Comparison of ENCODE assay signal across 15 mouse cellular contexts in the genomic region with DNA sequence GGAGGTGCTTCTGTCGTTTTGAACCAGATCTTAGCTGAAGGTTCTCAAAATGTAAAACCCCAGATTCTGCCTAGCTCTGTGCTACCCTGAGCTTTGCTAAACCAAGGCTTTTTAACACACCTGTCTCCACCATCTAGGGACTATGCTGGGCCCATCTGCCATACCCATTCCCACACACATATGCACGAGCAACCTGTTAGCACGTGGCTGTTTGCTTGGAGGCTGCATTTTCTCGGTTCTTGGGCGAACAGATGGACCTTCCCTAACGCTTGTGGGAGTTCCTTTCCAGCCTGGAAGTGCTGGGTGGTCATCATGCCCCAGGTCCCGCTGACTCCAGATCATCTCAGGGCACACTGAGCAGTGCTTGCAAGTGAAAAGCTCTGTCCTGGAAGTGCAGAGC. TPM values are rescaled to one million over a fixed set of nuclear protein-coding genes. Genes with fewer than 3 reads are reported as not detected.
DNase-seq lines count a peak whose midpoint lies in the region; ATAC-seq and TF ChIP-seq lines count a peak whose summit lies in the region.
"Had no signal": no experiment of that assay in that cellular context is flagged by ENCODE, and none has a peak within 500 bp of the region (broad histone marks: within the 10 kb centered on the region; RNA-seq: fewer than 3 reads in every experiment).

No protein-coding gene starts in this region.

- ATAC-seq in midbrain, postnatal 0 days (ENCODE audit: low FRiP score) = no peak
- ATAC-seq in midbrain, embryonic 14.5 days (ENCODE audit: low FRiP score, low TSS enrichment) = no peak
- ATAC-seq in neural tube, embryonic 15.5 days (ENCODE audit: low FRiP score) = no peak

- H3K9ac ChIP-seq in midbrain, postnatal 0 days (replicated peaks; ENCODE audit: low read length, poor library complexity, severe bottlenecking) = no peak overlapping the region
- no peak overlapping the region for H3K9ac ChIP-seq in midbrain, embryonic 14.5 days (replicated peaks; ENCODE audit: low read length)
- H3K9ac ChIP-seq in neural tube, embryonic 15.5 days (replicated peaks) = no peak overlapping the region
- H3K9ac ChIP-seq: heart, embryonic 12.5 days; hindbrain, embryonic 12.5 days had no signal

- no peak for DNase-seq in heart, embryonic 10.5 days (ENCODE audit: low spot score)
- DNase-seq in heart, postnatal 25 days (ENCODE audit: low spot score) = no peak
- no peak for DNase-seq in midbrain, postnatal 0 days (ENCODE audit: low spot score)
- DNase-seq in midbrain, embryonic 14.5 days = no peak
- peak; percentile 72 to 74 for DNase-seq in left cerebral cortex, postnatal 14 days (ENCODE audit: low spot score in 2 of 2)
- DNase-seq in gastrocnemius, postnatal 4 days (ENCODE audit: low spot score in 2 of 2) = no peak
- DNase-seq in kidney, postnatal 25 days = no peak
- DNase-seq: adrenal gland, postnatal 25 days; gastrocnemius, adult 2 months; kidney, adult 8-10 months; lung, postnatal 4 days had no signal

- H3K9me3 ChIP-seq in heart, embryonic 10.5 days = no peaks in the 10 kb centered on the region
- H3K9me3 ChIP-seq in midbrain, postnatal 0 days (ENCODE audit: low read length) = no peaks in the 10 kb centered on the region
- no peaks in the 10 kb centered on the region for H3K9me3 ChIP-seq in midbrain, embryonic 14.5 days (ENCODE audit: control insufficient read depth, low read length)
- H3K9me3 ChIP-seq in neural tube, embryonic 15.5 days (replicated peaks) = no peaks in the 10 kb centered on the region
- H3K9me3 ChIP-seq: heart, embryonic 12.5 days; hindbrain, embryonic 12.5 days had no signal

- no peak overlapping the region for H3K4me2 ChIP-seq in midbrain, postnatal 0 days (ENCODE audit: low read depth, low read length, poor library complexity, severe bottlenecking)
- H3K4me2 ChIP-seq in midbrain, embryonic 14.5 days (ENCODE audit: low read length) = no peak overlapping the region
- no peak overlapping the region for H3K4me2 ChIP-seq in neural tube, embryonic 15.5 days
- H3K4me2 ChIP-seq: heart, embryonic 12.5 days; hindbrain, embryonic 12.5 days had no signal

- no peaks in the 10 kb centered on the region for H3K27me3 ChIP-seq in heart, embryonic 10.5 days (ENCODE audit: insufficient read depth, poor library complexity, severe bottlenecking)
- no peaks in the 10 kb centered on the region for H3K27me3 ChIP-seq in midbrain, postnatal 0 days (ENCODE audit: insufficient read depth, low read length)
- no peaks in the 10 kb centered on the region for H3K27me3 ChIP-seq in midbrain, embryonic 14.5 days (ENCODE audit: control insufficient read depth, insufficient read depth, low read length)
- H3K27me3 ChIP-seq in neural tube, embryonic 15.5 days (replicated peaks) = no peaks in the 10 kb centered on the region
- H3K27me3 ChIP-seq: heart, embryonic 12.5 days; hindbrain, embryonic 12.5 days had no signal

- H3K4me1 ChIP-seq in heart, embryonic 10.5 days = peaks cover 38% of the 10 kb centered on the region
- no peaks in the 10 kb centered on the region; the same call in 1 of the 2 replicates for H3K4me1 ChIP-seq in midbrain, postnatal 0 days (ENCODE audit: insufficient read depth, low read length)
- H3K4me1 ChIP-seq in midbrain, embryonic 14.5 days (ENCODE audit: control insufficient read depth, insufficient read depth, low read length) = peaks cover 8% of the 10 kb centered on the region; the same call in 1 of the 2 replicates
- H3K4me1 ChIP-seq in neural tube, embryonic 15.5 days = peaks cover 14% of the 10 kb centered on the region

- WGBS in heart, embryonic 10.5 days = 88% methylated on average over 7 of the region's 7 CpGs
- 81% methylated on average over 7 of the region's 7 CpGs for WGBS in midbrain, postnatal 0 days
- 83% methylated on average over 7 of the region's 7 CpGs for WGBS in midbrain, embryonic 14.5 days
- WGBS in neural tube, embryonic 15.5 days = 73% methylated on average over 7 of the region's 7 CpGs

- H3K36me3 ChIP-seq in heart, embryonic 10.5 days = peaks cover 16% of the 10 kb centered on the region
- H3K36me3 ChIP-seq in midbrain, postnatal 0 days (ENCODE audit: insufficient read depth, low read length) = no peaks in the 10 kb centered on the region
- no peaks in the 10 kb centered on the region for H3K36me3 ChIP-seq in midbrain, embryonic 14.5 days (ENCODE audit: control insufficient read depth, insufficient read depth, low read length)
- no peaks in the 10 kb centered on the region for H3K36me3 ChIP-seq in neural tube, embryonic 15.5 days

- no peak for TF ChIP-seq CTCF in midbrain, postnatal 0 days (IDR thresholded peaks at IDR 0.05)

- 0 out of 2 replicates have a peak overlapping the region, but pooled peaks have one; percentile 57 for H3K27ac ChIP-seq in heart, embryonic 10.5 days
- peak overlapping the region; percentile 18; the same call in 1 of the 2 replicates for H3K27ac ChIP-seq in midbrain, postnatal 0 days (ENCODE audit: low read depth, low read length)
- no peak overlapping the region for H3K27ac ChIP-seq in midbrain, embryonic 14.5 days (replicated peaks; ENCODE audit: low read depth, low read length)
- no peak overlapping the region for H3K27ac ChIP-seq in neural tube, embryonic 15.5 days (replicated peaks)

- no peak overlapping the region for H3K4me3 ChIP-seq in heart, embryonic 10.5 days
- H3K4me3 ChIP-seq in midbrain, postnatal 0 days (ENCODE audit: low read depth, low read length) = no peak overlapping the region
- no peak overlapping the region for H3K4me3 ChIP-seq in midbrain, embryonic 14.5 days (replicated peaks; ENCODE audit: low read depth, low read length)
- no peak overlapping the region for H3K4me3 ChIP-seq in neural tube, embryonic 15.5 days (replicated peaks)
- H3K4me3 ChIP-seq: gastrocnemius, adult 2 months; heart, embryonic 12.5 days; hindbrain, embryonic 12.5 days had no signal

- intact Hi-C loops in heart, postnatal 25 days (cut with DNase I) = no loop called here
- intact Hi-C loops in left cerebral cortex, postnatal 14 days (cut with DNase I) = no loop called here

RNA-seq across cellular contexts. Expression of a gene that starts 46.4 kb away (rescaled TPM):
- 36.8 and 43.1 TPM in 2 replicates for polyA plus RNA-seq in heart, embryonic 10.5 days (2016; fragmentation: Nextera tagmentation; extraction: Ambion mirVana)
- total RNA-seq in heart, postnatal 25 days (2021) = 10 to 100 TPM; 31.7 to 34.3 TPM
- 27.3 and 27.6 TPM in 2 replicates for total RNA-seq in midbrain, postnatal 0 days (2014; rRNA removed)
- 19.8 and 23.0 TPM in 2 replicates for polyA plus RNA-seq in midbrain, postnatal 0 days (2015; fragmentation: Nextera tagmentation; extraction: Ambion mirVana)
- polyA plus RNA-seq in midbrain, embryonic 14.5 days (2014; fragmentation: Nextera tagmentation; extraction: Ambion mirVana) = 19.5 and 20.8 TPM in 2 replicates
- 10 to 100 TPM; 22.1 to 23.4 TPM for total RNA-seq in left cerebral cortex, postnatal 14 days (2021)
- total RNA-seq in gastrocnemius, postnatal 4 days (2021) = 10 to 100 TPM; 16.1 to 18.8 TPM
- polyA plus RNA-seq in neural tube, embryonic 15.5 days (2015; fragmentation: Nextera tagmentation; extraction: Ambion mirVana) = 26.2 and 26.9 TPM in 2 replicates

RNA-seq across cellular contexts. Expression of a gene that starts 54.8 kb away (rescaled TPM):
- polyA plus RNA-seq in heart, embryonic 10.5 days (2016; fragmentation: Nextera tagmentation; extraction: Ambion mirVana) = 2.0 and 3.6 TPM in 2 replicates
- total RNA-seq in heart, postnatal 25 days (2021) = under 1 TPM; 0.25 to 0.75 TPM
- total RNA-seq in midbrain, postnatal 0 days (2014; rRNA removed) = 21.5 and 31.0 TPM in 2 replicates
- polyA plus RNA-seq in midbrain, postnatal 0 days (2015; fragmentation: Nextera tagmentation; extraction: Ambion mirVana) = 16.3 and 19.9 TPM in 2 replicates
- polyA plus RNA-seq in midbrain, embryonic 14.5 days (2014; fragmentation: Nextera tagmentation; extraction: Ambion mirVana) = 8.0 and 13.5 TPM in 2 replicates
- total RNA-seq in left cerebral cortex, postnatal 14 days (2021) = 10 to 100 TPM; 62.2 to 70.1 TPM
- 10 to 100 TPM; 26.9 to 33.7 TPM for total RNA-seq in gastrocnemius, postnatal 4 days (2021)
- polyA plus RNA-seq in neural tube, embryonic 15.5 days (2015; fragmentation: Nextera tagmentation; extraction: Ambion mirVana) = 16.0 and 16.9 TPM in 2 replicates
- total RNA-seq: neutrophil, adult 5-6 weeks had no signal

Comparison
In these comparisons a context has a peak if more than half of its experiments do, and no peak if none do; other contexts are left out.
1. H3K27ac ChIP-seq: peak in heart, embryonic 10.5 days (single experiment) and midbrain, postnatal 0 days (single experiment); none in midbrain, embryonic 14.5 days (single experiment) and neural tube, embryonic 15.5 days (single experiment).
2. DNase-seq: peak in left cerebral cortex, postnatal 14 days (2 of 2); none in heart, embryonic 10.5 days (single experiment), heart, postnatal 25 days (single experiment), midbrain, postnatal 0 days (single experiment), midbrain, embryonic 14.5 days (single experiment), gastrocnemius, postnatal 4 days (0 of 2) and kidney, postnatal 25 days (0 of 2).
3. RNA of a gene that starts 54.8 kb away (total RNA-seq): 62.2 to 70.1 TPM in left cerebral cortex, postnatal 14 days, 26.9 to 33.7 TPM in gastrocnemius, postnatal 4 days and 21.5 to 31.0 TPM in midbrain, postnatal 0 days; 0.25 to 0.75 TPM in heart, postnatal 25 days; every median in the first group is over 10 times any median in the second.